Mouse (Mus musculus) embryonic fibroblast, embryonic 13.5 days (primary cell): ENCODE data around the gene Galc.

Experiments
- CTCF ChIP-seq: IDR thresholded peaks from 2 replicates; pipeline ENCODE4 v1.5.1; 2011; ENCODE audit warnings: mild to moderate bottlenecking, control low read depth, low read length, moderate library complexity, borderline replicate concordance; ENCODE audit not compliant: insufficient read depth
- POLR2A ChIP-seq: IDR thresholded peaks from 2 replicates; pipeline ENCODE4 v1.6.1; 2011; ENCODE audit warnings: low read depth, mild to moderate bottlenecking, control low read depth, low read length, moderate library complexity

GRCm38 (mm10) chr12:98290475-98290874 is 31.2 kb upstream of the Galc start:
- no peak for TF ChIP-seq CTCF
- no peak for TF ChIP-seq POLR2A
